ENCODE assay signal across 8 mouse cellular contexts in the genomic region with DNA sequence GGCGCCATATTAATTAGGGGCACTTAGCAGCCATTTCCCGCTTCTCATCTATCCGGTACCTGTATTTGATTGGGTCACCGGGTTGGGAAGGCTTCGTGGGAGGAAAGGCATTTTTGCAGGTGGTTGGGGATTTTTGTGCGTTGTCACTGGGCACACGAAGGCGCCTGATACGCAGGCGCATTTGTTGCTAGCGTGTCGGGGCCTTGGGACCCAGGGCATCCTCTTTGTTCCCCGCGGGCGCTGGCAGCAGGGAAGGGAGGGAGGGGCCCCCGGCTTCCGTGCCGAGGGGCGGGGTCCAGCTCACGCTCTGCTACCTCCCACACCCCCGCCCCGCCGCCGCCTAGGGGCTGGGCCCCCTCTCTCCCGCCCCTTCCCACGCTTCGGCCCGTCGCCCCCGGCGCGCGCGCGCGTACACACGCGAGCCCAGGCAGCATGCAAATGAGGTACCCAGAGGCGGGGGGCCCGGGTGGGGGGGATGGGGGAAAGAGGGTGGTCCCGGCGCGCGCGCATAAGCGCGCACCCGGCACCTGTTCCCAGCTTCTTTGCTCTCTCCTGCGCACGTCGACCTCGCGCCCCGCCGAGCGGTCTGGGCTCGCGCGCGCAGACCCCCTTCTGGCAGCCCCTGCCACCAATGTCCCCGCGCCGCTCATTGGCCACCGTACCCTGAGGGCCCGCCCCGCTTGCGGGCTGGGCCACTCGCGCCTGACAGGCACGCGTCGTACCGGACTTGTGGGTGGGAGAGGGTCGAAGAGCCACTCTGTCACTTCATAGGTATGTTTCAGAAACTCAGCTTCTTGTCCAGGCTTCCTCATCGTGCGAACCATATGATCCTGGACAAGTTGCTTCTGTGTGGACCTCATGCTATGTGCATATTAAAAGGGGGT. TPM values are rescaled to one million over a fixed set of nuclear protein-coding genes. Genes with fewer than 3 reads are reported as not detected.
DNase-seq lines count a peak whose midpoint lies in the region; ATAC-seq and TF ChIP-seq lines count a peak whose summit lies in the region.

A gene (plus strand): TSS at position 379 of the 884 bp plus-strand sequence.

- H3K4me2 ChIP-seq in embryonic facial prominence, embryonic 14.5 days (ENCODE audit: low read depth, low read length), result peak within 1 kb of the TSS; percentile 78
- peak within 1 kb of the TSS; percentile 47 for H3K4me2 ChIP-seq in limb, embryonic 11.5 days (ENCODE audit: low read depth, severe bottlenecking)
- peak within 1 kb of the TSS; percentile 61 for H3K4me2 ChIP-seq in midbrain, embryonic 13.5 days (replicated peaks)

- TF ChIP-seq POLR2A in bone marrow, adult 2 months (IDR thresholded peaks at IDR 0.05; ENCODE audit: borderline replicate concordance, control insufficient read depth, low read depth, low read length), result peak; percentile 37; the same call in 1 of the 2 replicates
- peak; percentile 54 for TF ChIP-seq POLR2A in heart, adult 2 months (IDR thresholded peaks at IDR 0.05; ENCODE audit: insufficient read depth, low read depth, low read length)
- TF ChIP-seq POLR2A in kidney, adult 2 months (IDR thresholded peaks at IDR 0.05; ENCODE audit: low read depth, low read length), result peak; percentile 7

- H3K9ac ChIP-seq in embryonic facial prominence, embryonic 14.5 days (ENCODE audit: low read depth, low read length), result peak within 1 kb of the TSS; percentile 88
- H3K9ac ChIP-seq in heart, adult 2 months (ENCODE audit: low read depth, low read length), result peak within 1 kb of the TSS; percentile 96
- peak within 1 kb of the TSS; percentile 85 for H3K9ac ChIP-seq in limb, embryonic 11.5 days (ENCODE audit: low read length)
- H3K9ac ChIP-seq in midbrain, embryonic 13.5 days (replicated peaks), result peak within 1 kb of the TSS; percentile 83

- H3K4me1 ChIP-seq in bone marrow, adult 2 months (ENCODE audit: control insufficient read depth, insufficient read depth, low read length), result no peaks in the 10 kb centered on the region; the same call in 1 of the 2 replicates
- H3K4me1 ChIP-seq in embryonic facial prominence, embryonic 14.5 days (ENCODE audit: control insufficient read depth, insufficient read depth, low read length), result peaks cover 3% of the 10 kb centered on the region; the same call in 1 of the 2 replicates
- peaks cover 3% of the 10 kb centered on the region; the same call in 1 of the 2 replicates for H3K4me1 ChIP-seq in heart, adult 2 months (ENCODE audit: control insufficient read depth, insufficient read depth, low read length)
- peaks cover 5% of the 10 kb centered on the region; the same call in 1 of the 2 replicates for H3K4me1 ChIP-seq in kidney, adult 2 months (ENCODE audit: control insufficient read depth, insufficient read depth, low read length)
- peaks cover 3% of the 10 kb centered on the region; the same call in 1 of the 2 replicates for H3K4me1 ChIP-seq in limb, embryonic 11.5 days (ENCODE audit: control insufficient read depth, insufficient read depth, low read length)
- peaks cover 18% of the 10 kb centered on the region for H3K4me1 ChIP-seq in midbrain, embryonic 13.5 days (replicated peaks)

- WGBS in bone marrow, adult 2 months, result under 1% methylated on average over 74 of the region's 76 CpGs
- WGBS in embryonic facial prominence, embryonic 14.5 days, result 1% methylated on average over 43 of the region's 76 CpGs
- WGBS in heart, adult 2 months, result under 1% methylated on average over 72 of the region's 76 CpGs
- WGBS in kidney, adult 2 months, result under 1% methylated on average over 74 of the region's 76 CpGs
- WGBS in limb, embryonic 11.5 days, result under 1% methylated on average over 47 of the region's 76 CpGs
- under 1% methylated on average over 48 of the region's 76 CpGs for WGBS in midbrain, embryonic 13.5 days

- H3K9me3 ChIP-seq in embryonic facial prominence, embryonic 14.5 days (ENCODE audit: control insufficient read depth, low read length), result no peaks in the 10 kb centered on the region
- H3K9me3 ChIP-seq in limb, embryonic 11.5 days (ENCODE audit: control insufficient read depth, low read length), result no peaks in the 10 kb centered on the region
- no peaks in the 10 kb centered on the region for H3K9me3 ChIP-seq in midbrain, embryonic 13.5 days

- H3K4me3 ChIP-seq in bone marrow, adult 2 months (replicated peaks; ENCODE audit: control insufficient read depth, low read depth, low read length), result peak within 1 kb of the TSS; percentile 98
- H3K4me3 ChIP-seq in embryonic facial prominence, embryonic 14.5 days (ENCODE audit: low read depth, low read length), result peak within 1 kb of the TSS; percentile 63
- H3K4me3 ChIP-seq in heart, adult 2 months, result peak within 1 kb of the TSS; percentile 87
- H3K4me3 ChIP-seq in kidney, adult 2 months (ENCODE audit: insufficient read depth, low read depth, low read length), result peak within 1 kb of the TSS; percentile 83
- H3K4me3 ChIP-seq in limb, embryonic 11.5 days (ENCODE audit: low read depth, low read length), result peak within 1 kb of the TSS; percentile 72
- H3K4me3 ChIP-seq in midbrain, embryonic 13.5 days (replicated peaks), result peak within 1 kb of the TSS; percentile 71

- no peak for TF ChIP-seq EP300 in heart, adult 2 months (IDR thresholded peaks at IDR 0.05; ENCODE audit: insufficient read depth, low read depth, low read length)

- no peaks in the 10 kb centered on the region for H3K27me3 ChIP-seq in embryonic facial prominence, embryonic 14.5 days (replicated peaks; ENCODE audit: control insufficient read depth, insufficient read depth, low read length)
- H3K27me3 ChIP-seq in heart, adult 2 months (ENCODE audit: control insufficient read depth, insufficient read depth, low read length), result no peaks in the 10 kb centered on the region
- no peaks in the 10 kb centered on the region for H3K27me3 ChIP-seq in kidney, adult 2 months (replicated peaks; ENCODE audit: control insufficient read depth, insufficient read depth, low read length)
- no peaks in the 10 kb centered on the region for H3K27me3 ChIP-seq in limb, embryonic 11.5 days (ENCODE audit: control insufficient read depth, insufficient read depth, low read length)
- H3K27me3 ChIP-seq in midbrain, embryonic 13.5 days, result no peaks in the 10 kb centered on the region

- H3K79me2 ChIP-seq in heart, adult 2 months (replicated peaks; ENCODE audit: control insufficient read depth, insufficient read depth, low read length), result no peaks in the 10 kb centered on the region

- H3K36me3 ChIP-seq in embryonic facial prominence, embryonic 14.5 days (ENCODE audit: control insufficient read depth, insufficient read depth, low read length), result peaks cover 33% of the 10 kb centered on the region
- no peaks in the 10 kb centered on the region for H3K36me3 ChIP-seq in heart, adult 2 months (ENCODE audit: control insufficient read depth, insufficient read depth, low read length)
- no peaks in the 10 kb centered on the region for H3K36me3 ChIP-seq in kidney, adult 2 months (ENCODE audit: control insufficient read depth, insufficient read depth, low read length)
- peaks cover 22% of the 10 kb centered on the region for H3K36me3 ChIP-seq in limb, embryonic 11.5 days (ENCODE audit: control insufficient read depth, insufficient read depth, low read length)
- H3K36me3 ChIP-seq in midbrain, embryonic 13.5 days, result peaks cover 33% of the 10 kb centered on the region

- peak within 1 kb of the TSS; percentile 100 for H3K27ac ChIP-seq in bone marrow, adult 2 months (ENCODE audit: control insufficient read depth, insufficient read depth, low read depth, low read length, poor library complexity)
- H3K27ac ChIP-seq in embryonic facial prominence, embryonic 14.5 days (replicated peaks; ENCODE audit: low read depth, low read length), result peak within 1 kb of the TSS; percentile 97
- peak within 1 kb of the TSS; percentile 97 for H3K27ac ChIP-seq in heart, adult 2 months
- H3K27ac ChIP-seq in kidney, adult 2 months (ENCODE audit: insufficient read depth, low read depth, low read length), result peak within 1 kb of the TSS; percentile 100
- H3K27ac ChIP-seq in limb, embryonic 11.5 days (replicated peaks; ENCODE audit: low read depth, low read length), result peak within 1 kb of the TSS; percentile 98
- H3K27ac ChIP-seq in midbrain, embryonic 13.5 days, result peak within 1 kb of the TSS; percentile 98

- intact Hi-C loops in heart, adult 2 months (cut with DNase I), result loop anchor here (1.0 to 10.0 kb wide), 3 partner anchors 47 to 361 kb away; a partner anchor contains a TSS

- ATAC-seq in embryonic facial prominence, embryonic 14.5 days (ENCODE audit: low read depth), result peak; percentile 65
- ATAC-seq in limb, embryonic 11.5 days (ENCODE audit: insufficient number of reproducible peaks, low FRiP score, low TSS enrichment, low read depth), result peak; percentile 78
- peak; percentile 86 for ATAC-seq in midbrain, embryonic 13.5 days

- TF ChIP-seq CTCF in bone marrow, adult 2 months (IDR thresholded peaks at IDR 0.05; ENCODE audit: control insufficient read depth, insufficient read depth, low read length), result no peak
- TF ChIP-seq CTCF in heart, adult 2 months (IDR thresholded peaks at IDR 0.05), result no peak; the same call in 1 of the 2 replicates
- TF ChIP-seq CTCF in kidney, adult 2 months (conservative IDR thresholded peaks at IDR 0.05; ENCODE audit: insufficient read depth, insufficient read length, low read depth, low read length), result no peak

- DNase-seq in 416B (ENCODE audit: low read depth), result peak; percentile 99
- peak; percentile 97 for DNase-seq in embryonic facial prominence, embryonic 14.5 days (ENCODE audit: low spot score)
- DNase-seq in heart, adult 2 months, result peak; percentile 94 to 96
- peak; percentile 97 for DNase-seq in kidney, adult 2 months
- DNase-seq in limb, embryonic 11.5 days (ENCODE audit: low spot score), result peak; percentile 97
- peak; percentile 86 for DNase-seq in spleen, adult 12 weeks (ENCODE audit: low spot score)

RNA-seq across cellular contexts. Expression of the gene that starts here (rescaled TPM):
- polyA plus RNA-seq in bone marrow, adult 2 months (2011; ENCODE audit: insufficient read depth, insufficient read length, low replicate concordance, missing spikeins), result not detected in 2 replicates
- polyA plus RNA-seq in embryonic facial prominence, embryonic 14.5 days (2014; fragmentation: Nextera tagmentation; extraction: Ambion mirVana), result 1.5 TPM in 1 of 2 replicates, not detected in the other
- total RNA-seq in heart, adult 2 months (2021), result not detected
- not detected in 2 replicates for polyA plus RNA-seq in heart, adult 2 months (2012; rRNA removed)
- 0.14 TPM in 1 of 2 replicates, not detected in the other for polyA plus RNA-seq in kidney, adult 2 months (2012; rRNA removed)
- polyA plus RNA-seq in limb, embryonic 11.5 days (2014; fragmentation: Nextera tagmentation; extraction: Ambion mirVana), result 0.45 and 1.4 TPM in 2 replicates
- 0.89 and 1.3 TPM in 2 replicates for polyA plus RNA-seq in midbrain, embryonic 13.5 days (2015; fragmentation: Nextera tagmentation; extraction: Ambion mirVana)

Comparison
In these comparisons a context has a peak if more than half of its experiments do, and no peak if none do; other contexts are left out.
1. Peak in every context shown above with its lines: DNase-seq, ATAC-seq, H3K4me3 ChIP-seq and H3K27ac ChIP-seq.
2. Peak in DNase-seq, H3K4me3 ChIP-seq, H3K27ac ChIP-seq and H3K9ac ChIP-seq in heart, adult 2 months; RNA of the gene not detected or under 1 TPM.
3. Peak in DNase-seq, H3K4me3 ChIP-seq and H3K27ac ChIP-seq in kidney, adult 2 months; RNA of the gene not detected or under 1 TPM.